Mouse (Mus musculus) thymus, adult 2 months (tissue): ENCODE data around the gene Ghr.

Experiments used
- CTCF ChIP-seq: fragments of 200-500 bp; IDR thresholded peaks from 2 replicates; pipeline ENCODE4 v1.5.1; 2012; ENCODE audit warnings: mild to moderate bottlenecking, control low read depth, low read length, moderate library complexity, borderline replicate concordance; ENCODE audit not compliant: control insufficient read depth, poor library complexity, insufficient read depth; ENCODE audit errors: extremely low read depth
- POLR2A ChIP-seq: fragments of 200-500 bp; IDR thresholded peaks from 2 replicates; pipeline ENCODE4 v1.6.1; 2012; ENCODE audit warnings: mild to moderate bottlenecking, low read length, control low read depth, moderate library complexity; ENCODE audit not compliant: control insufficient read depth, poor library complexity, insufficient read depth; ENCODE audit errors: extremely low read depth

DNA sequence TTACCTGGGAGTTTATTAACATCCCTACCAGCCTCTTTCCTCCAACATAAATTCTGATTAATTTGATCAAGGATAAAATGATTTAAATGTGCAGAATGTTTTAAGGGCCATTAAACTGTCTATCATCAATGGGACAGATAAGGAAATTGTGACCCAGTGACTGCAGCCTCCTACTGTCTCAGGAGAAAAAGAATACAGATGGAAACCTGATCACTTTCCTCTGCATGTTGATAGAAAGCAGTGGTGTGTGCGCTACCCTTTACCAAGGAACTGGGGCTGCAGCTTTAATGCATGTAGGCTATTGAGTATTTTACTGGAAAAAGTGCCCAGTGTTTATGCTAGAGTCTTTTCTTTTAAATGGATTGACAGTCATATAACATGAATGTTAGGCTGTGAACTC, 19.8 kb downstream of the Ghr start:
- no peak for TF ChIP-seq CTCF
- TF ChIP-seq POLR2A: no peak
